Mouse (Mus musculus) CD4-positive naive resting alpha-beta T cell, adult 57 days (primary cell): Measurements from ENCODE around the gene 1600012H06Rik. TPM values are rescaled to one million over a fixed set of nuclear protein-coding genes. Genes with fewer than 3 reads are reported as not detected.

Experiments used
- total RNA-seq: library from RNA; stranded (reverse); gene quantifications from one replicate; pipeline ENCODE4 v1.2.4, GENCODE M21; 2023

Gene 1600012H06Rik
- total RNA-seq, result 17.5 TPM

GRCm38 (mm10) chr17:14943009-14943728, at the start of gene 1600012H06Rik, which contains the start of gene Wdr27:
Gene 1600012H06Rik, plus strand, starts transcription at chr17:14943184.
Gene Wdr27, minus strand, starts transcription at chr17:14943158.

GRCm38 (mm10) chr17:14960951-14961556, 18.1 kb downstream of the 1600012H06Rik start, which contains the start of gene Phf10:
Gene Phf10, minus strand, starts transcription at chr17:14961273.

GRCm38 (mm10) chr17:14978362-14979038, 35.5 kb downstream of the 1600012H06Rik start, which contains the start of the genes 9030025P20Rik and Gm3417:
Gene 9030025P20Rik, plus strand, starts transcription at chr17:14978468.
Gene Gm3417, minus strand, starts transcription at chr17:14978790.

Other genes with a start within 250 kb of the 1600012H06Rik start
- gene Thbs2, start 248.9 kb upstream of the 1600012H06Rik start, total RNA-seq, result not detected
- not detected for gene Wdr27, start within 50 bp of the 1600012H06Rik start, total RNA-seq
- 38.7 TPM for gene Phf10, start 18.1 kb downstream of the 1600012H06Rik start, total RNA-seq
- 21.5 TPM for gene 9030025P20Rik, start 35.3 kb downstream of the 1600012H06Rik start, total RNA-seq
- 2.1 TPM for gene Gm3417, start 35.6 kb downstream of the 1600012H06Rik start, total RNA-seq
- 10.1 TPM for gene Gm3435, start 67.0 kb downstream of the 1600012H06Rik start, total RNA-seq
- 108 TPM for gene Ermard, start 98.0 kb downstream of the 1600012H06Rik start, total RNA-seq
- gene Tcte3, start 98.3 kb downstream of the 1600012H06Rik start, total RNA-seq, result not detected
- 8.4 TPM for gene Gm3448, start 98.4 kb downstream of the 1600012H06Rik start, total RNA-seq